Mouse (Mus musculus): ENCODE measurements around the gene Cnr2. TPM values are rescaled to one million over a fixed set of nuclear protein-coding genes. Genes with fewer than 3 reads are reported as not detected.
A peak's percentile ranks its signal among the peaks of the same experiment; 100 is the strongest.

The Cnr2 gene
- polyA plus RNA-seq, 2 experiments = 0.70 to 0.94 TPM

GRCm38 (mm10) chr4:135913433-135913832, 18.2 kb downstream of the Cnr2 start:
- Histone ChIP-seq H3K4me3 (replicated peaks; ENCODE audit: low read length) (no peak overlapping the region), H3K9me3 (ENCODE audit: control insufficient read depth, low read length) (no peaks in the 10 kb centered on the region), H3K4me1 (ENCODE audit: control insufficient read depth, insufficient read depth, low read length) (peaks cover 7% of the 10 kb centered on the region; the same call in 1 of the 2 replicates), H3K27ac (replicated peaks; ENCODE audit: low read depth, low read length) (no peak overlapping the region), H3K4me2 (replicated peaks; ENCODE audit: low read depth, low read length, severe bottlenecking) (no peak overlapping the region), H3K9ac (ENCODE audit: low read depth, low read length, severe bottlenecking) (no peak overlapping the region), H3K27me3 (ENCODE audit: control insufficient read depth, insufficient read depth, low read length) (no peaks in the 10 kb centered on the region), H3K36me3 (ENCODE audit: control insufficient read depth, insufficient read depth, low read length) (no peaks in the 10 kb centered on the region)
- no peak for DNase-seq (ENCODE audit: low spot score)
- ATAC-seq (ENCODE audit: low FRiP score, low read depth) = no peak
- TF ChIP-seq POLR2A (IDR thresholded peaks at IDR 0.05; ENCODE audit: borderline replicate concordance, extremely low read depth, insufficient read depth, insufficient read length) = no peak
- 77% methylated on average over 4 of the region's 4 CpGs for WGBS

GRCm38 (mm10) chr4:135918635-135919279, 23.6 kb downstream of the Cnr2 start:
- Histone ChIP-seq H3K4me1 (ENCODE audit: control insufficient read depth, insufficient read depth, low read length) (peaks cover 8% of the 10 kb centered on the region; the same call in 1 of the 2 replicates), H3K9me3 (ENCODE audit: control insufficient read depth, low read length) (no peaks in the 10 kb centered on the region), H3K27me3 (ENCODE audit: control insufficient read depth, insufficient read depth, low read length) (no peaks in the 10 kb centered on the region), H3K4me3 (replicated peaks; ENCODE audit: low read length) (no peak overlapping the region), H3K4me2 (replicated peaks; ENCODE audit: low read depth, low read length, severe bottlenecking) (no peak overlapping the region), H3K9ac (ENCODE audit: low read depth, low read length, severe bottlenecking) (no peak overlapping the region), H3K36me3 (ENCODE audit: control insufficient read depth, insufficient read depth, low read length) (peaks cover 5% of the 10 kb centered on the region; the same call in 1 of the 2 replicates), H3K27ac (replicated peaks; ENCODE audit: low read depth, low read length) (no peak overlapping the region)
- TF ChIP-seq POLR2A (IDR thresholded peaks at IDR 0.05; ENCODE audit: borderline replicate concordance, extremely low read depth, insufficient read depth, insufficient read length) = no peak
- 83% methylated on average over 13 of the region's 13 CpGs for WGBS
- DNase-seq (ENCODE audit: low spot score) (no peak), ATAC-seq (ENCODE audit: low FRiP score, low read depth) (no peak)

- Histone ChIP-seq H3K4me2 (replicated peaks; ENCODE audit: low read depth, low read length, severe bottlenecking) (no peak overlapping the region), H3K9me3 (ENCODE audit: control insufficient read depth, low read length) (no peaks in the 10 kb centered on the region), H3K4me1 (ENCODE audit: control insufficient read depth, insufficient read depth, low read length) (peaks cover 8% of the 10 kb centered on the region; the same call in 1 of the 2 replicates), H3K27ac (replicated peaks; ENCODE audit: low read depth, low read length) (no peak overlapping the region), H3K27me3 (ENCODE audit: control insufficient read depth, insufficient read depth, low read length) (no peaks in the 10 kb centered on the region), H3K4me3 (replicated peaks; ENCODE audit: low read length) (no peak overlapping the region), H3K9ac (ENCODE audit: low read depth, low read length, severe bottlenecking) (no peak overlapping the region), H3K36me3 (ENCODE audit: control insufficient read depth, insufficient read depth, low read length) (peaks cover 6% of the 10 kb centered on the region; the same call in 1 of the 2 replicates)
- ATAC-seq (ENCODE audit: low FRiP score, low read depth) (no peak), DNase-seq (ENCODE audit: low spot score) (no peak)
- no peak for TF ChIP-seq POLR2A (IDR thresholded peaks at IDR 0.05; ENCODE audit: borderline replicate concordance, extremely low read depth, insufficient read depth, insufficient read length)
- WGBS = 92% methylated on average over 3 of the region's 3 CpGs
Measured at GRCm38 (mm10) chr4:135919280-135919639, 24.1 kb downstream of the Cnr2 start.

- Histone ChIP-seq H3K9me3 (ENCODE audit: control insufficient read depth, low read length) (no peaks in the 10 kb centered on the region), H3K36me3 (ENCODE audit: control insufficient read depth, insufficient read depth, low read length) (peaks cover 10% of the 10 kb centered on the region; the same call in 1 of the 2 replicates), H3K4me2 (replicated peaks; ENCODE audit: low read depth, low read length, severe bottlenecking) (peak within 1 kb of the TSS; percentile 76), H3K9ac (ENCODE audit: low read depth, low read length, severe bottlenecking) (peak within 1 kb of the TSS; percentile 66), H3K27ac (replicated peaks; ENCODE audit: low read depth, low read length) (peak within 1 kb of the TSS; percentile 83), H3K27me3 (ENCODE audit: control insufficient read depth, insufficient read depth, low read length) (no peaks in the 10 kb centered on the region), H3K4me3 (replicated peaks; ENCODE audit: low read length) (peak within 1 kb of the TSS; percentile 75), H3K4me1 (ENCODE audit: control insufficient read depth, insufficient read depth, low read length) (peaks cover 8% of the 10 kb centered on the region; the same call in 1 of the 2 replicates)
- DNase-seq (ENCODE audit: low spot score) = peak; percentile 95
- 2% methylated on average over 54 of the region's 60 CpGs for WGBS
- ATAC-seq (ENCODE audit: low FRiP score, low read depth) = peak; percentile 99
- peak; percentile 48; the same call in 1 of the 2 replicates for TF ChIP-seq POLR2A (IDR thresholded peaks at IDR 0.05; ENCODE audit: borderline replicate concordance, extremely low read depth, insufficient read depth, insufficient read length)
Measured at GRCm38 (mm10) chr4:135920304-135921241, 25.4 kb downstream of the Cnr2 start, which contains the start of gene Fuca1. TSS of gene Fuca1 (plus strand) at chr4:135920735.
